Mouse (Mus musculus) heart, embryonic 11.5 days (tissue): Measurements from ENCODE around the gene Rrp12. TPM values are rescaled to one million over a fixed set of nuclear protein-coding genes. Genes with fewer than 3 reads are reported as not detected.
"Not testable (repeated sequence)": the region's sequence is repeated elsewhere in the genome, so short reads cannot be mapped to it uniquely, and the experiment has no call there.

Experiments used
- ATAC-seq: fragments of 200-750 bp; cut with Nextera tagmentation; replicated peaks from 2 replicates; pipeline ENCODE4 v1.8.0; 2017; ENCODE audit warnings: moderate library complexity; ENCODE audit not compliant: insufficient number of reproducible peaks, low FRiP score, low TSS enrichment
- H3K27ac ChIP-seq: fragments of 300-500 bp; sonication (generic); 2 replicates; pipeline ENCODE4 v1.5.1; 2014; ENCODE audit warnings: mild to moderate bottlenecking, low read depth, low read length
- H3K27me3 ChIP-seq: fragments of 300-500 bp; sonication (generic); 2 replicates; pipeline ENCODE4 v1.6.1; 2014; ENCODE audit warnings: mild to moderate bottlenecking, low read length, mixed read lengths; ENCODE audit not compliant: control insufficient read depth, insufficient read depth
- H3K36me3 ChIP-seq: fragments of 300-500 bp; sonication (generic); 2 replicates; pipeline ENCODE4 v1.6.1; 2014; ENCODE audit warnings: mild to moderate bottlenecking, low read length, moderate library complexity, mixed read lengths; ENCODE audit not compliant: control insufficient read depth, insufficient read depth
- H3K4me1 ChIP-seq: fragments of 300-500 bp; sonication (generic); 2 replicates; pipeline ENCODE4 v1.6.1; 2014; ENCODE audit warnings: low read length; ENCODE audit not compliant: control insufficient read depth, insufficient read depth
- H3K4me2 ChIP-seq: fragments of 300-500 bp; sonication (generic); 2 replicates; pipeline ENCODE4 v1.6.1; 2014; ENCODE audit warnings: mild to moderate bottlenecking, moderate library complexity
- H3K4me3 ChIP-seq: fragments of 300-500 bp; sonication (generic); 2 replicates; pipeline ENCODE4 v1.5.1; 2014; ENCODE audit warnings: low read depth, low read length
- H3K9ac ChIP-seq: fragments of 300-500 bp; sonication (generic); 2 replicates; pipeline ENCODE4 v1.6.1; 2014; ENCODE audit warnings: mild to moderate bottlenecking, low read depth, low read length, moderate library complexity
- H3K9me3 ChIP-seq: fragments of 300-500 bp; sonication (generic); replicated peaks from 2 replicates; pipeline ENCODE4 v1.6.1; 2016; ENCODE audit warnings: low read length; ENCODE audit not compliant: control insufficient read depth
- WGBS: fragments of 180-500 bp; shearing (Covaris S2); extraction: QIAGEN DNeasy Blood & Tissue Kit; methylation state at CpG from one replicate; pipeline ENCODE4 v1.1.7; 2014; ENCODE audit not compliant: insufficient replicate concordance; 5-methylcytosine and 5-hydroxymethylcytosine counted together
- polyA plus RNA-seq: library from polyadenylated mRNA; unstranded; fragments of >200 nt; fragmentation: Nextera tagmentation; extraction: Ambion mirVana; gene quantifications from 2 replicates; pipeline ENCODE4 v1.2.1, GENCODE M21; 2014

Rrp12 gene
- polyA plus RNA-seq, 1 experiment from 2014 or later = 8.5 TPM

DNA sequence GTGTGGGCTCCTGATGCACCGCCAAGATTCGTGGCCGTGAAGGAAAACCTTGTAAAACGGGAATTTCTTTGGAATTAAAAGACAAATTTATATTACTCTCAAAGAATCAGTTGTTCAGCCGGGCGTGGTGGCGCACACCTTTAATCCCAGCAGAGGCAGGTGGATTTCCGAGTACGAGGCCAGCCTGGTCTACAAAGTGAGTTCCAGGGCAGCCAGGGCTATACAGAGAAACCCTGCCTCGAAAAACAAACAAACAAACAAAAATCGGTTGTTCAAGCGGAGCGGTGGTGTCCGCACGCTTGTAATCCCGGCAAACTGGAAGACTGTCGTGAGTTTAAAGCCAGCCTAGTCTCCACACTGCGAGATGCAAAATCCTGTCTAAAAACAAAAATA, 342 bp upstream of the Rrp12 start:
- Histone ChIP-seq H3K27me3 (no peaks in the 10 kb centered on the region), H3K27ac (no peak overlapping the region)
- 20% methylated on average over 18 of the region's 18 CpGs for WGBS

DNA sequence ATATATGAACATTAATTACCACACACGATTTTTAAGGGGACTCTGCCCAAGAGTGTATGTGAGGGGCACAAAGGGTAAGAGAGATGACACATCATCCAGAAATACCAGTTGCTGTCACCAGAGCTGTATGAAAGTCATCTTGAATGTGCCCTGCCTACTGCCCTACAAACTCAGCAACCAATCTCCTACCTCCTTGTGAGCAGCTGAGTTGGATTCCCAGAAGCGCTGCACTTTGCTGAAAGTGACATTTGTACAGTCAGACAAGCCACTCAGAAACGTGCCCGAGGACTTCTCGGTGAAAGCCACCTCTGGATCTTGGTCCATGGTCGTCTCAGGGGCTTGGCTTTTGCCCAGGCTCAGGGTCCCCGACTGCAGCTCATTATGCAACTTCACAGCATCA, 1.0 kb downstream of the Rrp12 start:
- H3K4me1 ChIP-seq = peaks cover 7% of the 10 kb centered on the region
- H3K9ac ChIP-seq = peak overlapping the region; percentile 56
- H3K4me3 ChIP-seq = peak overlapping the region; percentile 82
- peaks cover 5% of the 10 kb centered on the region; the same call in 1 of the 2 replicates for H3K36me3 ChIP-seq
- WGBS = 36% methylated on average over 7 of the region's 7 CpGs
- H3K9me3 ChIP-seq = no peaks in the 10 kb centered on the region
- no peak overlapping the region for H3K27ac ChIP-seq
- H3K27me3 ChIP-seq = no peaks in the 10 kb centered on the region
- H3K4me2 ChIP-seq = peak overlapping the region; percentile 72
- ATAC-seq = no peak

More for the DNA sequence above, 342 bp upstream of the Rrp12 start:
- no peaks in the 10 kb centered on the region for H3K9me3 ChIP-seq
- H3K4me1 ChIP-seq = peaks cover 7% of the 10 kb centered on the region
- no peak for ATAC-seq
- H3K36me3 ChIP-seq = no peaks in the 10 kb centered on the region
- peak overlapping the region; percentile 66 for H3K9ac ChIP-seq
- H3K4me2 ChIP-seq = peak overlapping the region; percentile 72
- H3K4me3 ChIP-seq = peak overlapping the region; percentile 82

DNA sequence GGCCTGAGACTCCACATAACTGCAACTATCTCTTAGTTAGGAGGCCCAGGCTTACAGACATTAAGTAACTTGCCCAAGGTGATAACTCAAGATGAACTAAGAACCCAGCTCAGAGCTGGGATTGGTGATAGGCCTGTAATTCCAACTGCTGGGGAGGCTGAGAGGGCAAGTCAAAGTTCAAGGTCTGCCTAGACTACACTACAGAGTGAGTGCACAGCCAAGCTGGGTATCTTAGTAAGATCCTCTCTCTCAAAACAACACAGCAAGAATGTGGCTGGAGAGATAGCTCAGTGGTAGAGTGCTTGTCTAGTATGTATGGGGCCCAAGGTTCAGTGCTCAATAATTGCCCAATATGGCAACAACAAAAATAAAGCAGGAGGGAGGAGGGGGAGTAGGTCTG, 7.8 kb downstream of the Rrp12 start:
- ATAC-seq = no peak
- Histone ChIP-seq H3K27me3 (no peaks in the 10 kb centered on the region), H3K9ac (no peak overlapping the region), H3K4me3 (no peak overlapping the region), H3K27ac (no peak overlapping the region), H3K36me3 (peaks cover 12% of the 10 kb centered on the region), H3K4me1 (no peaks in the 10 kb centered on the region), H3K9me3 (no peaks in the 10 kb centered on the region), H3K4me2 (no peak overlapping the region)

DNA sequence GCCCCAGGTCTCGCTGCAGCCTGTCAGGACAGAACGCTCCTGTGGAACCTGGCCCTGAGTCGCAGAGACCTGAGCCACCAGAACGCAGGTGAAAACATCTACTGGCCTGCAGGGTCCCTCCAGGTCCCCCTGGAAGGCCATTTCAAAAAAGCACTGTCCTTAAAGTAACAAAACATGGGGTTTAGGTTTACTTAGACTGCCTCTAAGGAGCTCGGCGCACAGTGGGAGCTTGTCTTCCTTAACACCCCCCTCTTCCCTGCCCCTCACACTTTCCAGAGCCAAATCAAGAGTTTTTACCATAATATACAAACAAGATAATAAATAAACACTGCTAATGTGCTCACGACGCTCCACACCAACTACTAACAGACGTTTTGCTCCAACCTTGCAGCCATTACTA, 12.1 kb downstream of the Rrp12 start:
- 82% methylated on average over 9 of the region's 9 CpGs for WGBS
- no peaks in the 10 kb centered on the region for H3K27me3 ChIP-seq
- H3K4me3 ChIP-seq = no peak overlapping the region
- no peaks in the 10 kb centered on the region for H3K4me1 ChIP-seq
- H3K4me2 ChIP-seq = no peak overlapping the region
- no peak for ATAC-seq
- H3K9ac ChIP-seq = no peak overlapping the region
- no peaks in the 10 kb centered on the region for H3K9me3 ChIP-seq
- H3K27ac ChIP-seq = no peak overlapping the region
- peaks cover 11% of the 10 kb centered on the region; the same call in 1 of the 2 replicates for H3K36me3 ChIP-seq

DNA sequence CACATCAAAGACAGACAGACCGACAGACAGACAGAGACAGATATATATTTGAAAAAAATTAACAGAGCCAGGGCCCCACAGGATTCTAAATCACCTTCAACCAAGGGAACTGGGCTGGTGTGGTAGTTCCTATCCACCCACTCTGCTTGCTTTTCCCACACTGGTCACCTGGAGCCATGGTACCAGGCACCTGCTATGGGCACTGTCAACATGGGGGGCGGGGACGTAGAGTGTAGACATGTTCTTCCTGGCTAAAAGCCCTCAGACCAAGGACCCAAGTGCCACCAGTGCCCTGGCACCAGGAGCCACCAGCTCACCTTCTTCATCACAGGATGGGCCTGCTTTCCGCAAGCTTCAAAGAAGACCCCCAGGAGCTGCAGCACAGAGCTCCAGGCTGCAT, 14.1 kb downstream of the Rrp12 start:
- no peaks in the 10 kb centered on the region for H3K27me3 ChIP-seq
- no peaks in the 10 kb centered on the region for H3K9me3 ChIP-seq
- peaks cover 16% of the 10 kb centered on the region for H3K36me3 ChIP-seq
- no peak overlapping the region for H3K4me2 ChIP-seq
- 90% methylated on average over 4 of the region's 4 CpGs for WGBS
- no peaks in the 10 kb centered on the region for H3K4me1 ChIP-seq
- H3K27ac ChIP-seq = no peak overlapping the region
- ATAC-seq = no peak
- H3K4me3 ChIP-seq = no peak overlapping the region
- no peak overlapping the region for H3K9ac ChIP-seq

DNA sequence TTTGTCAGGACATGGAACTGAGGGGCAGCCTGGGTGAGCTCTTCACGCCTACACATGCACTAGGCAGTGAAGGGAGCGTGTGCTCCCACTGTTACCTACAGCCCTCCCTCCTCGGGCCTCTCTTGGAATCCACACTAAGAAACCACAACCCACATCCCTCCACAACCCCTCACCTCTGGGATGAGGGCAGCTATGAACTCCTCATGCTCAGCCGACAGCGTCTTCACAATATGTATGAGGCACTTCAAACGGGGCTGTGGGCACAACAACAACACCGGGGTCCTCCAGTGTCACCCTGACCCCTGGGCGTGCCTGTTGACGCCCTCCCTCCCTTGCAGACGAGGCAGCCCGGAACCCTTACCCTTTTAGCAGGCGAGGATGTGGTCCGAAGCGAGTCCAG, 21.6 kb downstream of the Rrp12 start:
- H3K27ac ChIP-seq = no peak overlapping the region
- H3K27me3 ChIP-seq = no peaks in the 10 kb centered on the region
- no peaks in the 10 kb centered on the region for H3K9me3 ChIP-seq
- H3K36me3 ChIP-seq = peaks cover 14% of the 10 kb centered on the region
- WGBS = 86% methylated on average over 14 of the region's 14 CpGs
- no peak for ATAC-seq
- H3K4me1 ChIP-seq = 0 out of 2 replicates have a peak, but pooled peaks cover 3% of the 10 kb centered on the region
- no peak overlapping the region for H3K4me3 ChIP-seq
- no peak overlapping the region for H3K9ac ChIP-seq
- no peak overlapping the region for H3K4me2 ChIP-seq

DNA sequence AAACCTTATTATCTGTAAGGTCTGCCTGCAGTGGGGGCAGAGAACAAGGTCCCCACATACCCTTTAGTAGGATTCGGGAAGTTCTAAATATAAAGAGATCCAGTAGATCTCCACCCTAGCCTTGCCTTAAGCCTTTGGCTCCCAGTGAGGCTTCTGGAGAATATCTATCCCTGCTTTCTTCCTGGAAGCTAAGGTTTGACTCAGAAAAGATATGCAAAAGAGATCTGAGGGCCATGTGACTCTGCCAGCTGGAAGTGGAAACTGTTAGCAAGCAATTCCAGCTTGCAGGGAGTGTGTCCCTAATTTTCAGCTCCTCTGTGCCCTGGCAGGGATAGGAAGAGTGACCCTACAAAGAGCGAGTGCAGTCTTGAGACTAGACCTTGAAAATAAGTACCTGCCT, 23.7 kb downstream of the Rrp12 start:
- no peaks in the 10 kb centered on the region for H3K9me3 ChIP-seq
- peaks cover 10% of the 10 kb centered on the region for H3K36me3 ChIP-seq
- H3K27ac ChIP-seq = no peak overlapping the region
- WGBS = 81% methylated on average over 2 of the region's 2 CpGs
- H3K4me2 ChIP-seq = no peak overlapping the region
- no peak overlapping the region for H3K4me3 ChIP-seq
- H3K27me3 ChIP-seq = no peaks in the 10 kb centered on the region
- no peak for ATAC-seq
- H3K4me1 ChIP-seq = 0 out of 2 replicates have a peak, but pooled peaks cover 3% of the 10 kb centered on the region
- H3K9ac ChIP-seq = no peak overlapping the region

DNA sequence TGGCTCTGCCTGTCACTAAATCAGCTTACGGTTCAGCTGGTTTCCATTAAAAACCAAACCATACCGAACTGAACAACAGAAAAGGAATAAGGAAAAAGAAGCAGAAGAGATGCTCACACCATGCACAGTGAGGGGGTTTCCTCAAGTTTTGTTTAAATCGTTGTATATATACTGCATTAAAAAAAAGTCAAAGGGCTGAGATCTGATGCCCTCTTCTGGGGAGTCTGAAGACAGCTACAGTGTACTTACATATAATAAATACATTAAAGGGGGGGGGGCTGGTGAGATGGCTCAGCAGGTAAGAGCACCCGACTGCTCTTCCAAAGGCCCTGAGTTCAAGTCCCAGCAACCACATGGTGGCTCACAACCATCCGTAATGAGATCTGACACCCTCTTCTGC, 26.0 kb downstream of the Rrp12 start:
- not testable (repeated sequence) for H3K4me1 ChIP-seq, H3K27me3 ChIP-seq, H3K9ac ChIP-seq, H3K4me2 ChIP-seq, H3K4me3 ChIP-seq, ATAC-seq, H3K36me3 ChIP-seq, H3K9me3 ChIP-seq, H3K27ac ChIP-seq
- 92% methylated on average over 5 of the region's 5 CpGs for WGBS

DNA sequence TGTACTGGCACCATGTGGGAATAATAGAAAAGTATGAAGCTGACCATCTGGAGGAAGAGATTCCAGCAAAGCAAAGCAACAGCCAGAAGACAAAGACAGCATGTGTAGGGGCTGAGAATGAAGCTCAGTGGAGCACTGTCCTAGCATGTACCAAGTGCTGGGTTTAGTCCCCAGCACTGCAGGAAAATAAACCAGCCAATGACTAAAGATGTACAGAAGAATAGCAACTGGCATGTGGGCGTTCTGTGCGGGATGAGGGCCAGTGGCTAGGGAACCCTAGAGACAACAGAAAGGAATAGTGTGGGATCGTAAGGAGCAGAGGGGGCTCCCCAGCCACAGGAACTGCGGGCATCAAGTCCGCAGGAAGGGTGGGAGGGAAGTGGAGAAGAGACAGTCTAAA, 26.7 kb downstream of the Rrp12 start:
- 92% methylated on average over 5 of the region's 5 CpGs for WGBS
- H3K4me2 ChIP-seq = no peak overlapping the region
- no peak overlapping the region for H3K9ac ChIP-seq
- H3K9me3 ChIP-seq = no peaks in the 10 kb centered on the region
- H3K4me1 ChIP-seq = 0 out of 2 replicates have a peak, but pooled peaks cover 3% of the 10 kb centered on the region
- no peak overlapping the region for H3K4me3 ChIP-seq
- H3K36me3 ChIP-seq = peaks cover 11% of the 10 kb centered on the region
- no peaks in the 10 kb centered on the region for H3K27me3 ChIP-seq
- H3K27ac ChIP-seq = no peak overlapping the region
- ATAC-seq = no peak
